Mouse (Mus musculus) urinary bladder, postnatal 25 days (tissue): ENCODE results near the gene Ntrk2.

Experiments used
- DNase-seq: peaks from one replicate; pipeline ENCODE4 v3.0.0; 2022; ENCODE audit warnings: low spot score

Gene Ntrk2

GRCm38 (mm10) chr13:58843826-58844225 is 37.5 kb downstream of the Ntrk2 start:
- DNase-seq = no peak

- no peak for DNase-seq
Observed at GRCm38 (mm10) chr13:58848578-58848977, 42.2 kb downstream of the Ntrk2 start.

GRCm38 (mm10) chr13:58853685-58854084 is 47.3 kb downstream of the Ntrk2 start:
- DNase-seq = no peak

- DNase-seq = no peak
Observed at GRCm38 (mm10) chr13:58866239-58866638, 59.9 kb downstream of the Ntrk2 start.

GRCm38 (mm10) chr13:58866776-58867435 is 60.5 kb downstream of the Ntrk2 start:
- DNase-seq = no peak

GRCm38 (mm10) chr13:58882468-58882867 is 76.1 kb downstream of the Ntrk2 start:
- no peak for DNase-seq

GRCm38 (mm10) chr13:58882916-58883315 is 76.5 kb downstream of the Ntrk2 start:
- no peak for DNase-seq

GRCm38 (mm10) chr13:58886108-58886507 is 79.7 kb downstream of the Ntrk2 start:
- no peak for DNase-seq

GRCm38 (mm10) chr13:58896254-58896910 is 90.0 kb downstream of the Ntrk2 start:
- DNase-seq = no peak

GRCm38 (mm10) chr13:58899337-58899736 is 93.0 kb downstream of the Ntrk2 start:
- no peak for DNase-seq

- DNase-seq = no peak
Observed at GRCm38 (mm10) chr13:58902313-58902712, 95.9 kb downstream of the Ntrk2 start.

- no peak for DNase-seq
Observed at GRCm38 (mm10) chr13:58904742-58905735, 98.7 kb downstream of the Ntrk2 start.

GRCm38 (mm10) chr13:58911936-58912335 is 105.6 kb downstream of the Ntrk2 start:
- no peak for DNase-seq

GRCm38 (mm10) chr13:58912559-58912958 is 106.2 kb downstream of the Ntrk2 start:
- DNase-seq = no peak

GRCm38 (mm10) chr13:58914061-58914814 is 107.9 kb downstream of the Ntrk2 start:
- no peak for DNase-seq

- DNase-seq = no peak
Observed at GRCm38 (mm10) chr13:58916348-58916747, 110.0 kb downstream of the Ntrk2 start.

- DNase-seq = no peak
Observed at GRCm38 (mm10) chr13:58920241-58920640, 113.9 kb downstream of the Ntrk2 start.

GRCm38 (mm10) chr13:58921255-58921654 is 114.9 kb downstream of the Ntrk2 start:
- no peak for DNase-seq

- DNase-seq = no peak
Observed at GRCm38 (mm10) chr13:58921705-58922104, 115.3 kb downstream of the Ntrk2 start.

- DNase-seq = no peak
Observed at GRCm38 (mm10) chr13:58922174-58922573, 115.8 kb downstream of the Ntrk2 start.

GRCm38 (mm10) chr13:58923496-58923895 is 117.1 kb downstream of the Ntrk2 start:
- DNase-seq = no peak

GRCm38 (mm10) chr13:58924486-58924885 is 118.1 kb downstream of the Ntrk2 start:
- no peak for DNase-seq
